Mouse (Mus musculus) hindbrain, embryonic 15.5 days (tissue): Measurements from ENCODE around the gene Bst1. TPM values are rescaled to one million over a fixed set of nuclear protein-coding genes. Genes with fewer than 3 reads are reported as not detected.

Experiments used
- ATAC-seq: fragments of 200-750 bp; cut with Nextera tagmentation; 2 replicates; pipeline ENCODE4 v1.8.0; 2017; ENCODE audit warnings: low read depth, moderate number of reproducible peaks, moderate TSS enrichment; ENCODE audit not compliant: low FRiP score
- H3K27ac ChIP-seq: fragments of 300-500 bp; sonication (generic); replicated peaks from 2 replicates; pipeline ENCODE4 v1.5.1; 2015; ENCODE audit warnings: mild to moderate bottlenecking, inconsistent platforms
- H3K27me3 ChIP-seq: fragments of 300-500 bp; sonication (generic); 2 replicates; pipeline ENCODE4 v1.6.1; 2015; ENCODE audit warnings: control low read depth, inconsistent platforms
- H3K36me3 ChIP-seq: fragments of 300-500 bp; sonication (generic); 2 replicates; pipeline ENCODE4 v1.6.1; 2015; ENCODE audit warnings: control low read depth, inconsistent platforms
- H3K4me1 ChIP-seq: fragments of 300-500 bp; sonication (generic); replicated peaks from 2 replicates; pipeline ENCODE4 v1.6.1; 2015; ENCODE audit warnings: control low read depth, inconsistent platforms
- H3K4me2 ChIP-seq: fragments of 300-500 bp; sonication (generic); 2 replicates; pipeline ENCODE4 v1.6.1; 2015; ENCODE audit warnings: moderate library complexity, mild to moderate bottlenecking, inconsistent platforms
- H3K4me3 ChIP-seq: fragments of 300-500 bp; sonication (generic); 2 replicates; pipeline ENCODE4 v1.5.1; 2015; ENCODE audit warnings: mild to moderate bottlenecking, inconsistent platforms
- H3K9ac ChIP-seq: fragments of 300-500 bp; sonication (generic); 2 replicates; pipeline ENCODE4 v1.6.1; 2015; ENCODE audit warnings: inconsistent platforms
- H3K9me3 ChIP-seq: fragments of 300-500 bp; sonication (generic); 2 replicates; pipeline ENCODE4 v1.6.1; 2016; ENCODE audit warnings: control low read depth, inconsistent platforms
- WGBS: fragments of 180-500 bp; shearing (Covaris S2); methylation state at CpG from one replicate; pipeline ENCODE4 v1.1.7; 2015; 5-methylcytosine and 5-hydroxymethylcytosine counted together
- polyA plus RNA-seq: library from polyadenylated mRNA; unstranded; fragments of >200 nt; fragmentation: Nextera tagmentation; extraction: Ambion mirVana; gene quantifications from 2 replicates; pipeline ENCODE4 v1.2.1, GENCODE M21; 2015

Gene Bst1
- polyA plus RNA-seq, 1 experiment from 2014 or later = 0.05 TPM

DNA sequence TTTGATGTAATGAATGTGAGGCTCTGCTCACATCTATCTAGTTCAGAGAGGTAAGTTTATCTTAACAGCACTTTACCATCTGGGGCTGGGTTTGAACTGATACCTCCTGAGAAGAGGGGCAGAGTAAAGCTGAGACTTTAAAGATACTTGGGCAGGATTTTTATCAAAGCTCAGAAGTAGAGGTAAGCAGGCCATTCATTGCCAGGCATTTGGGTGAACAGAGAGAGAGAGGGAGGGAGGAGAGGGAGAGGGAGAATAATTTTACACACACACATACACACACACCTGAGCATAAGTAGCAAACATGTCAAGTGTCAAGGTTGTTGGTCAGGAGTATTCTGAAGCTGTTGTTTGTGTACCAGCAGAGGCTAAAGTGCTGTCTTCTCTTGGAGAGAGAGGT is 49.6 kb downstream of the Bst1 start, which contains the start of gene Cd38:
Gene Cd38, plus strand, starts transcription at position 301 of the 400 bp plus-strand sequence.
- Histone ChIP-seq H3K27me3 (no peaks in the 10 kb centered on the region), H3K27ac (no peak within 1 kb of the TSS), H3K4me3 (peak within 1 kb of the TSS; percentile 32), H3K9me3 (no peaks in the 10 kb centered on the region), H3K9ac (0 out of 2 replicates have a peak within 1 kb of the TSS, but pooled peaks have one; percentile 2), H3K4me1 (peaks cover 9% of the 10 kb centered on the region), H3K4me2 (peak within 1 kb of the TSS; percentile 60), H3K36me3 (no peaks in the 10 kb centered on the region)
- ATAC-seq = no peak

DNA sequence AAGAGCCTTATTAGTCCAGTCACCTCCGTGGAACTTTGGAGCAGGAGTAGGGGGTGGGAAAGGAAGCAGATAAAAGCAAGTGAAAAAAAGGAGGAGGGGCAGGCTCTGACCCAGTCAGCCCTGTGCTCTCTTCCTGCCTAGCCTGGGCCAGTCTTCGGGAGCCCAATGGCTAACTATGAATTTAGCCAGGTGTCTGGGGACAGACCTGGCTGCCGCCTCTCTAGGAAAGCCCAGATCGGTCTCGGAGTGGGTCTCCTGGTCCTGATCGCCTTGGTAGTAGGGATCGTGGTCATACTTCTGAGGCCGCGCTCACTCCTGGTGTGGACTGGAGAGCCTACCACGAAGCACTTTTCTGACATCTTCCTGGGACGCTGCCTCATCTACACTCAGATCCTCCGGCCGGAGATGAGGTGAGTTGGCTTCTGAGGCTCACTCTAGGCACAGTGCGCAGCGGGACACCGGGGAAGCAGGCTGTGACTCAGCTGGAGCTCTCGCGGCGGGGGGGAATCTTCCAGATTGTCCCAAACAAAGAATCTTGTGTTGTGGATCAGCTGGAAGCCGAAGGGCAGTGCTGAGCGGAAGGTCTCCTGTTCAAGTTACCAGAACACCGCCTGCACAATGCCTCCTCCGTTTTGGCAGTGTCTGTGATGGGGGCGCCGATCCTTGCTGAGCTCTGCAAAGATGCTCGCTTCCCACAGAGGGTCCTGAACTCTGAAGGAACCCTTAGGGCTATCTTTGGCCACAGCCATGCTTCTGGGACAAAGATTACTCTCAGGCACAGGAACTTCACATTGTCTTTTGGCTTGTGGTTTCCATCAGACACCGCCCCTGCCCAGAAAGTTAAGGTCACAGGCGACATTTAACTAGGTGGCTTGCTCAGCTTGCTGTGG is 50.3 kb downstream of the Bst1 start:
- peak; percentile 23; the same call in 1 of the 2 replicates for ATAC-seq
- H3K9ac ChIP-seq = 0 out of 2 replicates have a peak overlapping the region, but pooled peaks have one; percentile 2
- no peaks in the 10 kb centered on the region for H3K36me3 ChIP-seq
- no peaks in the 10 kb centered on the region for H3K9me3 ChIP-seq
- peaks cover 9% of the 10 kb centered on the region for H3K4me1 ChIP-seq
- H3K27ac ChIP-seq = no peak overlapping the region
- peak overlapping the region; percentile 32 for H3K4me3 ChIP-seq
- H3K4me2 ChIP-seq = peak overlapping the region; percentile 60
- 5% methylated on average over 28 of the region's 28 CpGs for WGBS
- H3K27me3 ChIP-seq = no peaks in the 10 kb centered on the region

DNA sequence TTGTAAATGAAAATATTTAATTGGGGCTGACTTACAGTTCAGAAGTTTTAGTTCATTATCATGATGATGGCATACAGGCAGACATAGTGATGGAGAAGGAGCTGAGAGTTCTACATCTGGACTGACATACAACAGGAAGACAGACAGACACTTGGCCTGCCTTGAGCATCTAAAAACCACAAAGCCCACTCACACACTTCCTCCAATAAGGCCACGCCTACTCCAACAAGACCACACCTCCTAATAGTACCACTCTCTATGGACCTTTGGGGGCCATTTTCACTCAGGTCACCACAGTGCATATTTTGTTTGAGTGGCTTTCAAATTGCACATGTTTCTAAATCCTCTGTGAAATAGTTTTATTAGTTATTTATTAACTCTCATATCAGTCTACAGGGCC is 53.2 kb downstream of the Bst1 start:
- no peak for ATAC-seq
- H3K36me3 ChIP-seq = no peaks in the 10 kb centered on the region
- H3K27me3 ChIP-seq = no peaks in the 10 kb centered on the region
- 77% methylated on average over 1 of the region's 1 CpGs for WGBS
- peaks cover 9% of the 10 kb centered on the region for H3K4me1 ChIP-seq
- H3K4me3 ChIP-seq = no peak overlapping the region
- H3K4me2 ChIP-seq = no peak overlapping the region
- H3K27ac ChIP-seq = no peak overlapping the region
- no peaks in the 10 kb centered on the region for H3K9me3 ChIP-seq
- no peak overlapping the region for H3K9ac ChIP-seq

DNA sequence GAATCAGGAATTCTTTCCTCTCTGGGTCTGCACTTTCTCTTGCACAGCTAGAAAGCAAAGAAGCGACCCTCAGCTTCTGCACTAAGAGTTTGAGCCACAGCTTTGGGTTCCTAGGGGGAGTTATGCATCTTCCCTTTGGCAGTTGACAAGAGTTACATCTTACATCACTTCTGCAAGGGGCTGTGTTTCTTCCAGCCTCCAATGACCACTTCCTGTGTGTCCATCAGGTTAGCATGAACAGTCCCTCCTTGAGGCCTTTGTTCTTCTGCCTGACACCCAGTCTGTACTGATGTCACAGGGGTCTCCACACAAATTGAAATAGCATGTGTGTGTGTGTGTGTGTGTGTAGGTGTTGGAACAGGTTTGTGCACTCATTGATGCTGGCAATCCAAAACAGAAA is 54.0 kb downstream of the Bst1 start:
- no peaks in the 10 kb centered on the region for H3K27me3 ChIP-seq
- no peaks in the 10 kb centered on the region for H3K36me3 ChIP-seq
- H3K4me1 ChIP-seq = peaks cover 9% of the 10 kb centered on the region
- no peak overlapping the region for H3K9ac ChIP-seq
- no peak overlapping the region for H3K4me2 ChIP-seq
- no peaks in the 10 kb centered on the region for H3K9me3 ChIP-seq
- no peak overlapping the region for H3K4me3 ChIP-seq
- no peak overlapping the region for H3K27ac ChIP-seq
- no peak for ATAC-seq
- WGBS = 70% methylated on average over 1 of the region's 1 CpGs

DNA sequence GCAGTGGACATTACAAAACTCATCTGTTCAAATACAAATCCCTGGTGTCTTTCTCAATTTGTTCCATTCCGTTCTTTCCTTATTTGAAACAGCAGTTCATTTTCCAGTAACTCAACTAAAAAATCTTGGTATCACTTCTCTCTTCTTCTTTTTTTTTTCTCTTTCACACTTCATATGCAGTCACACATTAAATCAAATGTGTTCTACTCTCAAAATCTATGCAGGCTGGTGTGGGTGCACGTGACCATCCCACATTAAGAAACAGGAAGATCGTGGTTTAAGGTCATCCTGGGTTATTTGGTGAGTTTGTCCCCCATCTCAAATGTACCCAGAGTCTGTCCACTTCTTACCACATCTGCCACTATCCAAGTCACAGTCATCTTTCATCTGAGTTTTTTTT is 63.3 kb downstream of the Bst1 start:
- Histone ChIP-seq H3K9ac (no peak overlapping the region), H3K27me3 (no peaks in the 10 kb centered on the region), H3K36me3 (no peaks in the 10 kb centered on the region), H3K27ac (no peak overlapping the region), H3K4me3 (no peak overlapping the region), H3K4me2 (no peak overlapping the region), H3K9me3 (no peaks in the 10 kb centered on the region), H3K4me1 (no peaks in the 10 kb centered on the region)
- no peak for ATAC-seq
- WGBS = 92% methylated on average over 3 of the region's 3 CpGs

DNA sequence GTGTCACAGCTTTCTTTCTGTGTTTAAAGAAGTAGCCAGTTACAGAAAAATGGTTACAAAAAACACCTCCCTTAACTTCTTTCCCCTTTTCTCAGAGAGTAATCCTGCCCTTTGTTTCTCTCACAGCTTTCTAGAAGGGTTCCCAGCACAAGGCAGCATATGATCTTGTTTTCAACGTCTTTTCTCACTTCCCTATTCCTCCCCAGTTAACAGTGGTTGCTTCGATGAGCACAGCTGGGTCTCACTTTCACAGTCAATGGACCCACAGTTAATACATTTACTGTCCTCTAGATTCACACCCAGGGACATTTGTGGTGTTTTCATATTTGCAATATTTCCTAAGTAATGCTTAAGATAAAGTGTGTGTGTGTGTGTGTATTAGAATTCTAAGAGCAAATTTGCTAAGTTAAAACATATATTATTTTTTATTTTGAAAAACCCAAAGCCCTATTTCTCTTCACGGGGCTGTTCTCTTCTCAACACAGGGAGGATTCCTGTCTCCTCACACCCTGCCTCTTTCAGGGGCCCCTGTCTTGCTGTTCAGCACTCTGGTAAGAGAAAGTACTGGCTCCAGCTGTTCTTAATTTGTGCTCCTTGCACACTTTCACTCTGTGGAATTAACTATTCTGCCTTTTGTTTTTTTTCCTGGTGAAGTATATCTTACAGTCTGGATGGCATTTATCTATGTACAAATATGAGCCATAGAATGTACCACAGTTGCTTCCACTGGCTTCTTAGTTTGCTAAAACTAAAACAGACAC is 66.6 kb downstream of the Bst1 start:
- Histone ChIP-seq H3K27ac (no peak overlapping the region), H3K9me3 (no peaks in the 10 kb centered on the region), H3K9ac (no peak overlapping the region), H3K4me1 (no peaks in the 10 kb centered on the region), H3K36me3 (no peaks in the 10 kb centered on the region), H3K27me3 (no peaks in the 10 kb centered on the region), H3K4me3 (no peak overlapping the region), H3K4me2 (no peak overlapping the region)
- ATAC-seq = no peak
- 28% methylated on average over 3 of the region's 3 CpGs for WGBS

DNA sequence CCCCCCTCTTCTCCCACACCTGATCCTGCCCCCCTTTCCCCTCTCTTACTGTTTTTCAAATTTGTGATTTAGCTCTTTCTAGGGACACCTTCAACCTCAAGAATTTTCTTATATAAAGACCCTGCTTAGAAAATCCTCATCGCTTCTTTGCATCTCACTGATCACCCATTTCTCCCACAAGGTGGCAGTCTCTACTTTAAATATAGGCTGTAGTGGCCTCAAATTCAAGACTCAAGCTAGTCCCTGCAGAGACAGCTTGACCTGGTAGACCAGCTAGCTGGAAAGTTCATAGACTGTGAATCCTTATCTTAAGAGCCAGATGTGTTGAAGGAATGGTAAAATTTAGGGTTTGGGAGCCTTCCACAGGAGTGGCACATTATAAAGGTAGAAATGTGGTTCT is 73.7 kb downstream of the Bst1 start:
- Histone ChIP-seq H3K27me3 (no peaks in the 10 kb centered on the region), H3K4me3 (no peak overlapping the region), H3K4me2 (no peak overlapping the region), H3K36me3 (no peaks in the 10 kb centered on the region), H3K9ac (no peak overlapping the region), H3K27ac (no peak overlapping the region), H3K4me1 (no peaks in the 10 kb centered on the region), H3K9me3 (no peaks in the 10 kb centered on the region)
- ATAC-seq = no peak
- 28% methylated on average over 1 of the region's 1 CpGs for WGBS

Other genes with a start within 250 kb of the Bst1 start
- 6.9 and 8.0 TPM in 2 replicates for gene Cc2d2a, start 156.5 kb upstream of the Bst1 start, polyA plus RNA-seq
- 74.1 and 74.4 TPM in 2 replicates for gene Fbxl5, start 2.8 kb downstream of the Bst1 start, polyA plus RNA-seq
- gene Cd38, start 49.7 kb downstream of the Bst1 start, polyA plus RNA-seq = 2.8 and 2.9 TPM in 2 replicates
- not detected in 2 replicates for gene Gm7879, start 94.3 kb downstream of the Bst1 start, polyA plus RNA-seq
- 8.5 and 12.7 TPM in 2 replicates for gene Fgfbp1, start 162.9 kb downstream of the Bst1 start, polyA plus RNA-seq